Mouse (Mus musculus): ENCODE measurements around the gene Mettl6.

DNA sequence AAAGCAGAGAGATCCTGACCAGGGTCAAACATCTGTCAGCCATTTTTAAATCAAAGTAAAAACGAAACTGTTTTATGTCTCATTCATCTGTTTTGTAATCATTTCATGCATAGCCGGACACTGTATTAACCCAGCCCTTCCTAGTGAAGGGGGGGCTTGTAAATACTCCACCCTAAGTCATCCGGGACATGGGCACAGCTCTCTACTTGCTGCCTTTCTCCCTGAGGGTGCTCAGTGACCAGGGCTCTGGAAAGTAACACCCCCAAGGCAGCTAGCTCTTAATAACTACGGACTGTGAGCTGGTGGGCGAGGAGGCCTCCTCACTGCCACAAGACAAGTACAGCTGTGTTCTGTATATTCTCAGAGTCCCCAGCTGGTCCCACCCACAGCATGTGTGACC lies 45.8 kb downstream of the Mettl6 start:
- TF ChIP-seq POLR2A (IDR thresholded peaks at IDR 0.05; ENCODE audit: control insufficient read depth, low read depth, low read length) (no peak), CTCF (IDR thresholded peaks at IDR 0.05; ENCODE audit: control insufficient read depth, insufficient read depth, insufficient replicate concordance, low read depth, low read length) (no peak)

All from testis, adult 2 months (tissue).